Mouse (Mus musculus): ENCODE measurements at regions not wholly inside any gene's neighbourhood (a gene's known extent, or its start where the extent isn't known, plus 50 kb on each side); places are given as distances from the start of the nearest gene placed in this dataset.

- Histone ChIP-seq H3K4me3 (ENCODE audit: extremely low read depth, insufficient read depth, insufficient read length) (no peak overlapping the region), H3K4me1 (ENCODE audit: control insufficient read depth, insufficient read depth, insufficient read length) (no peaks in the 10 kb centered on the region), H3K27me3 (ENCODE audit: control insufficient read depth, insufficient read depth, low read length) (no peaks in the 10 kb centered on the region), H3K27ac (ENCODE audit: insufficient read depth, low read length) (no peak overlapping the region), H3K36me3 (ENCODE audit: control insufficient read depth, insufficient read depth, low read length) (no peaks in the 10 kb centered on the region)
- TF ChIP-seq CTCF (IDR thresholded peaks at IDR 0.05; ENCODE audit: extremely low read depth, insufficient read depth, insufficient read length, insufficient replicate concordance) (no peak), POLR2A (IDR thresholded peaks at IDR 0.05; ENCODE audit: low read depth, low read length) (no peak)
- DNase-seq (ENCODE audit: low read depth in 1 of 2, low spot score in 2 of 2): no peak
- WGBS: 84% methylated on average over 7 of the region's 7 CpGs
Observed at GRCm38 (mm10) chr1:90304331-90304730, 100.6 kb downstream of the Ackr3 start.

- Histone ChIP-seq H3K27me3 (ENCODE audit: control insufficient read depth, insufficient read depth, low read length) (no peaks in the 10 kb centered on the region), H3K4me3 (ENCODE audit: extremely low read depth, insufficient read depth, insufficient read length) (no peak overlapping the region), H3K36me3 (ENCODE audit: control insufficient read depth, insufficient read depth, low read length) (no peaks in the 10 kb centered on the region), H3K27ac (ENCODE audit: insufficient read depth, low read length) (no peak overlapping the region), H3K4me1 (ENCODE audit: control insufficient read depth, insufficient read depth, insufficient read length) (no peaks in the 10 kb centered on the region)
- no peak for DNase-seq (ENCODE audit: low read depth in 1 of 2, low spot score in 2 of 2)
- TF ChIP-seq POLR2A (IDR thresholded peaks at IDR 0.05; ENCODE audit: low read depth, low read length): no peak
- no peak for TF ChIP-seq CTCF (IDR thresholded peaks at IDR 0.05; ENCODE audit: extremely low read depth, insufficient read depth, insufficient read length, insufficient replicate concordance)
- 12% methylated on average over 3 of the region's 3 CpGs for WGBS
Observed at GRCm38 (mm10) chr1:90311016-90311415, 107.2 kb downstream of the Ackr3 start.

GRCm38 (mm10) chr1:90311649-90312442, 108.1 kb downstream of the Ackr3 start:
- Histone ChIP-seq H3K4me1 (ENCODE audit: control insufficient read depth, insufficient read depth, insufficient read length) (no peaks in the 10 kb centered on the region), H3K27ac (ENCODE audit: insufficient read depth, low read length) (no peak overlapping the region), H3K36me3 (ENCODE audit: control insufficient read depth, insufficient read depth, low read length) (no peaks in the 10 kb centered on the region), H3K4me3 (ENCODE audit: extremely low read depth, insufficient read depth, insufficient read length) (no peak overlapping the region), H3K27me3 (ENCODE audit: control insufficient read depth, insufficient read depth, low read length) (no peaks in the 10 kb centered on the region)
- TF ChIP-seq CTCF (IDR thresholded peaks at IDR 0.05; ENCODE audit: extremely low read depth, insufficient read depth, insufficient read length, insufficient replicate concordance) (no peak), POLR2A (IDR thresholded peaks at IDR 0.05; ENCODE audit: low read depth, low read length) (no peak)
- no peak for DNase-seq (ENCODE audit: low read depth in 1 of 2, low spot score in 2 of 2)
- 83% methylated on average over 8 of the region's 8 CpGs for WGBS

DNA sequence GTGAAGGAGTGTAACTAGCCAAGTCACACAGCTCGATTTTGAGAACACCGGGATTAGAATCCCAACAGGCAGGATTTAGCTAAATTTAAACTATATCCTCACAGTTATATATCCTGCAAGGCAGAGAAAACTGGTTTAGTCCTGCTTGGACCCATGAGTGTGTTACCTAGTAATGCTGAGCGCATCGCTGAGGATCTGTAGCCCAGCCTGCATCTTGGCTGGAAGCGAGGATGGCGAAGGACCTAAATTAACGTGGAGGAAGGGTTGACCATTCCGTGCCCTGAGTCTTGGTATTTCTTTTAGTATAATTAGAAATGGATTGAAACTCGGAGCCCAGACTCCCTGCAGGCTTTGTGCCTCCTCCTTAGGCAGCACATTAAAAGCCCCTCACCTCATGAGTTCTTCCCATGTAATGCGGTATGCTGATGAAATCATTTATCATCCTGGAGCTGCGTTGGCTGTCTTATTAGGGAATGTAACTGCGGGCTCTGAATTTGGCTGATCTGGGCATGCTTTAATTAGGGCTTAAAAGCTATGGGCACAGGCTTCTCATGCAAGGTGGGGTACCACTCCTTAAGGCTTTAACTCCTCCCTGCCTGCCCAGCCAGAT, 110.1 kb downstream of the Ackr3 start:
- DNase-seq (ENCODE audit: low read depth in 1 of 2, low spot score in 2 of 2): no peak
- H3K4me1 ChIP-seq (ENCODE audit: control insufficient read depth, insufficient read depth, insufficient read length): no peaks in the 10 kb centered on the region
- no peaks in the 10 kb centered on the region for H3K36me3 ChIP-seq (ENCODE audit: control insufficient read depth, insufficient read depth, low read length)
- H3K27ac ChIP-seq (ENCODE audit: insufficient read depth, low read length): no peak overlapping the region
- no peak for TF ChIP-seq CTCF (IDR thresholded peaks at IDR 0.05; ENCODE audit: extremely low read depth, insufficient read depth, insufficient read length, insufficient replicate concordance)
- TF ChIP-seq POLR2A (IDR thresholded peaks at IDR 0.05; ENCODE audit: low read depth, low read length): no peak
- H3K4me3 ChIP-seq (ENCODE audit: extremely low read depth, insufficient read depth, insufficient read length): no peak overlapping the region
- H3K27me3 ChIP-seq (ENCODE audit: control insufficient read depth, insufficient read depth, low read length): no peaks in the 10 kb centered on the region
- WGBS: 89% methylated on average over 12 of the region's 12 CpGs

DNA sequence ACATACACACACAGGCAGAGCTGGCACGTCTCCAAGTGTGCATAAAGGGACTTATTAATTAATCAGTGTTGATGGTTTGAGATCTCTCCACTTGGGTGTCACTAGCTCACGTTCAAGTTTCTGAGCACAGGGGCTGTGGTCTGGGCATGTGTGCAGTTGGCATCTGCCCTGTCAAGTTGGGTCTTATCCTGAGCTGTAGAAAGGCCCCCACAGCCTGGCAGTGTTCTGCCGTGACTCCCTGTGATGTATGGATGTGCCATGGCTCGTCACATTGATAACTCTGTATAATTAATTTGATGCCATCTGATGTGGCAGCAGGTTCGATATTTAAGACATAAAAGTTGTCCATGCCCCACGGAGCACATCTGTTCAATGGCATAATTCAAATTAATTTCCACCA, 114.1 kb downstream of the Ackr3 start:
- Histone ChIP-seq H3K4me1 (ENCODE audit: control insufficient read depth, insufficient read depth, insufficient read length) (no peaks in the 10 kb centered on the region), H3K36me3 (ENCODE audit: control insufficient read depth, insufficient read depth, low read length) (no peaks in the 10 kb centered on the region), H3K27me3 (ENCODE audit: control insufficient read depth, insufficient read depth, low read length) (no peaks in the 10 kb centered on the region), H3K4me3 (ENCODE audit: extremely low read depth, insufficient read depth, insufficient read length) (no peak overlapping the region), H3K27ac (ENCODE audit: insufficient read depth, low read length) (no peak overlapping the region)
- no peak for TF ChIP-seq CTCF (IDR thresholded peaks at IDR 0.05; ENCODE audit: extremely low read depth, insufficient read depth, insufficient read length, insufficient replicate concordance)
- TF ChIP-seq POLR2A (IDR thresholded peaks at IDR 0.05; ENCODE audit: low read depth, low read length): no peak
- no peak for DNase-seq (ENCODE audit: low read depth in 1 of 2, low spot score in 2 of 2)
- 86% methylated on average over 6 of the region's 6 CpGs for WGBS

GRCm38 (mm10) chr1:90318502-90318901, 114.7 kb downstream of the Ackr3 start:
- TF ChIP-seq POLR2A (IDR thresholded peaks at IDR 0.05; ENCODE audit: low read depth, low read length) (no peak), CTCF (IDR thresholded peaks at IDR 0.05; ENCODE audit: extremely low read depth, insufficient read depth, insufficient read length, insufficient replicate concordance) (no peak)
- Histone ChIP-seq H3K27ac (ENCODE audit: insufficient read depth, low read length) (no peak overlapping the region), H3K36me3 (ENCODE audit: control insufficient read depth, insufficient read depth, low read length) (no peaks in the 10 kb centered on the region), H3K27me3 (ENCODE audit: control insufficient read depth, insufficient read depth, low read length) (no peaks in the 10 kb centered on the region), H3K4me3 (ENCODE audit: extremely low read depth, insufficient read depth, insufficient read length) (no peak overlapping the region), H3K4me1 (ENCODE audit: control insufficient read depth, insufficient read depth, insufficient read length) (no peaks in the 10 kb centered on the region)
- DNase-seq (ENCODE audit: low read depth in 1 of 2, low spot score in 2 of 2): no peak
- 91% methylated on average over 9 of the region's 9 CpGs for WGBS

DNA sequence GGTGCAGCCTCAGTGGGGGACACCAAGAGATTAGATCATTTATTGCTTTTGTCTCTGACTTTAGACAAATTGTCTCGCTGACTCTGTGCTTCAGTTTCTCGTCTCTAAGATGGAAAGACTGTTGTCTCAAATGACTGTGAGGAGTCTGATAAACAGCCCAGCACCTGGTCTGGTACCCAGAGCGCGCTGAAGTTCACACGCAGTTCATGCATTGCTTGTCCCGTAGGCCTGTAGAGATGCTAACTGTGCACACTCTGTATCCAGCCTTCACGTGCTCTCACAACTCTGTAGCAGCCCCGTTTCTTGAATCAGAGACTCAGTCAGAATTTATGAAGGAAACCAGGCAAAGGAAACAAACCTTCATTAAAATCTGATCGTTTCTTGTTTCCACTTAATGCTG, 116.7 kb downstream of the Ackr3 start:
- TF ChIP-seq POLR2A (IDR thresholded peaks at IDR 0.05; ENCODE audit: low read depth, low read length) (no peak), CTCF (IDR thresholded peaks at IDR 0.05; ENCODE audit: extremely low read depth, insufficient read depth, insufficient read length, insufficient replicate concordance) (no peak)
- Histone ChIP-seq H3K27me3 (ENCODE audit: control insufficient read depth, insufficient read depth, low read length) (no peaks in the 10 kb centered on the region), H3K4me1 (ENCODE audit: control insufficient read depth, insufficient read depth, insufficient read length) (no peaks in the 10 kb centered on the region), H3K4me3 (ENCODE audit: extremely low read depth, insufficient read depth, insufficient read length) (no peak overlapping the region), H3K27ac (ENCODE audit: insufficient read depth, low read length) (no peak overlapping the region), H3K36me3 (ENCODE audit: control insufficient read depth, insufficient read depth, low read length) (no peaks in the 10 kb centered on the region)
- WGBS: 77% methylated on average over 9 of the region's 9 CpGs
- no peak for DNase-seq (ENCODE audit: low read depth in 1 of 2, low spot score in 2 of 2)
